Mouse (Mus musculus) kidney, embryonic 16.5 days (tissue): Measurements from ENCODE around the gene Nrxn3. TPM values are rescaled to one million over a fixed set of nuclear protein-coding genes. Genes with fewer than 3 reads are reported as not detected.

ENCODE experiments used
- ATAC-seq: fragments of 200-750 bp; cut with Nextera tagmentation; 2 replicates; pipeline ENCODE4 v1.8.0; 2017; ENCODE audit warnings: moderate TSS enrichment; ENCODE audit not compliant: low FRiP score, low TSS enrichment
- H3K27ac ChIP-seq: fragments of 300-500 bp; sonication (generic); 2 replicates; pipeline ENCODE4 v1.5.1; 2014; ENCODE audit warnings: low read length
- H3K27me3 ChIP-seq: fragments of 300-500 bp; sonication (generic); 2 replicates; pipeline ENCODE4 v1.6.1; 2014; ENCODE audit warnings: low read length, control low read depth, mixed read lengths; ENCODE audit not compliant: insufficient read depth
- H3K36me3 ChIP-seq: fragments of 300-500 bp; sonication (generic); 2 replicates; pipeline ENCODE4 v1.6.1; 2014; ENCODE audit warnings: low read length, control low read depth, mixed read lengths; ENCODE audit not compliant: insufficient read depth
- H3K4me1 ChIP-seq: fragments of 300-500 bp; sonication (generic); 2 replicates; pipeline ENCODE4 v1.6.1; 2014; ENCODE audit warnings: low read length, control low read depth, mixed read lengths; ENCODE audit not compliant: insufficient read depth
- H3K4me2 ChIP-seq: fragments of 300-500 bp; sonication (generic); replicated peaks from 2 replicates; pipeline ENCODE4 v1.6.1; 2014; ENCODE audit warnings: low read depth, low read length
- H3K4me3 ChIP-seq: fragments of 300-500 bp; sonication (generic); 2 replicates; pipeline ENCODE4 v1.5.1; 2014; ENCODE audit warnings: mild to moderate bottlenecking, low read length
- H3K9ac ChIP-seq: fragments of 300-500 bp; sonication (generic); replicated peaks from 2 replicates; pipeline ENCODE4 v1.6.1; 2014; ENCODE audit warnings: low read length
- H3K9me3 ChIP-seq: fragments of 300-500 bp; sonication (generic); 2 replicates; pipeline ENCODE4 v1.6.1; 2016; ENCODE audit warnings: low read length, control low read depth
- WGBS: fragments of 180-500 bp; shearing (Covaris S2); extraction: QIAGEN DNeasy Blood & Tissue Kit; methylation state at CpG from one replicate; pipeline ENCODE4 v1.1.7; 2014; 5-methylcytosine and 5-hydroxymethylcytosine counted together
- polyA plus RNA-seq: library from polyadenylated mRNA; unstranded; fragments of >200 nt; fragmentation: Nextera tagmentation; extraction: Ambion mirVana; gene quantifications from 2 replicates; pipeline ENCODE4 v1.2.1, GENCODE M21; 2015

Nrxn3 gene
- polyA plus RNA-seq, 1 experiment from 2014 or later, result 5.1 TPM

GRCm38 (mm10) chr12:89722462-89722861 lies 999.8 kb downstream of the Nrxn3 start:
- no peaks in the 10 kb centered on the region for H3K9me3 ChIP-seq
- H3K4me2 ChIP-seq, result no peak overlapping the region
- H3K27me3 ChIP-seq, result no peaks in the 10 kb centered on the region
- WGBS, result 90% methylated on average over 14 of the region's 14 CpGs
- H3K4me1 ChIP-seq, result no peaks in the 10 kb centered on the region
- no peak for ATAC-seq
- no peak overlapping the region for H3K9ac ChIP-seq
- H3K4me3 ChIP-seq, result no peak overlapping the region
- no peaks in the 10 kb centered on the region for H3K36me3 ChIP-seq
- H3K27ac ChIP-seq, result no peak overlapping the region

GRCm38 (mm10) chr12:89724048-89724447 lies 1001.4 kb downstream of the Nrxn3 start:
- H3K4me1 ChIP-seq, result no peaks in the 10 kb centered on the region
- no peaks in the 10 kb centered on the region for H3K9me3 ChIP-seq
- no peaks in the 10 kb centered on the region for H3K27me3 ChIP-seq
- no peak overlapping the region for H3K27ac ChIP-seq
- WGBS, result 65% methylated on average over 3 of the region's 3 CpGs
- H3K36me3 ChIP-seq, result no peaks in the 10 kb centered on the region
- H3K4me2 ChIP-seq, result no peak overlapping the region
- no peak for ATAC-seq
- no peak overlapping the region for H3K4me3 ChIP-seq
- no peak overlapping the region for H3K9ac ChIP-seq

- Histone ChIP-seq H3K9ac (no peak overlapping the region), H3K27me3 (no peaks in the 10 kb centered on the region), H3K4me3 (no peak overlapping the region), H3K36me3 (no peaks in the 10 kb centered on the region), H3K4me2 (no peak overlapping the region), H3K9me3 (no peaks in the 10 kb centered on the region), H3K4me1 (no peaks in the 10 kb centered on the region), H3K27ac (no peak overlapping the region)
- 69% methylated on average over 1 of the region's 1 CpGs for WGBS
- ATAC-seq, result no peak
These were observed 1019.6 kb downstream of the Nrxn3 start for GRCm38 (mm10) chr12:89742326-89742725.

GRCm38 (mm10) chr12:89742796-89743195 lies 1020.1 kb downstream of the Nrxn3 start:
- ATAC-seq, result no peak
- WGBS, result 84% methylated on average over 2 of the region's 2 CpGs

GRCm38 (mm10) chr12:89764191-89765082 lies 1041.8 kb downstream of the Nrxn3 start:
- Histone ChIP-seq H3K4me1 (no peaks in the 10 kb centered on the region), H3K4me2 (no peak overlapping the region), H3K27me3 (no peaks in the 10 kb centered on the region), H3K4me3 (no peak overlapping the region), H3K27ac (no peak overlapping the region), H3K9me3 (no peaks in the 10 kb centered on the region), H3K36me3 (no peaks in the 10 kb centered on the region), H3K9ac (no peak overlapping the region)
- 33% methylated on average over 10 of the region's 10 CpGs for WGBS
- peak; percentile 42; the same call in 1 of the 2 replicates for ATAC-seq

More at GRCm38 (mm10) chr12:89742796-89743195, 1020.1 kb downstream of the Nrxn3 start:
- Histone ChIP-seq H3K27me3 (no peaks in the 10 kb centered on the region), H3K4me2 (no peak overlapping the region), H3K9me3 (no peaks in the 10 kb centered on the region), H3K36me3 (no peaks in the 10 kb centered on the region), H3K4me3 (no peak overlapping the region), H3K27ac (no peak overlapping the region), H3K4me1 (no peaks in the 10 kb centered on the region), H3K9ac (no peak overlapping the region)

GRCm38 (mm10) chr12:89765179-89765578 lies 1042.5 kb downstream of the Nrxn3 start:
- no peak for ATAC-seq
- H3K27me3 ChIP-seq, result no peaks in the 10 kb centered on the region
- no peaks in the 10 kb centered on the region for H3K9me3 ChIP-seq
- H3K27ac ChIP-seq, result no peak overlapping the region
- no peak overlapping the region for H3K4me2 ChIP-seq
- H3K4me3 ChIP-seq, result no peak overlapping the region
- H3K4me1 ChIP-seq, result no peaks in the 10 kb centered on the region
- H3K9ac ChIP-seq, result no peak overlapping the region
- no peaks in the 10 kb centered on the region for H3K36me3 ChIP-seq
- WGBS, result 80% methylated on average over 2 of the region's 2 CpGs

GRCm38 (mm10) chr12:89788794-89789193 lies 1066.1 kb downstream of the Nrxn3 start:
- no peak for ATAC-seq
- Histone ChIP-seq H3K9me3 (no peaks in the 10 kb centered on the region), H3K4me3 (no peak overlapping the region), H3K9ac (no peak overlapping the region), H3K4me2 (no peak overlapping the region), H3K36me3 (no peaks in the 10 kb centered on the region), H3K27ac (no peak overlapping the region), H3K27me3 (no peaks in the 10 kb centered on the region), H3K4me1 (no peaks in the 10 kb centered on the region)
- WGBS, result 84% methylated on average over 3 of the region's 3 CpGs

GRCm38 (mm10) chr12:89789981-89790380 lies 1067.3 kb downstream of the Nrxn3 start:
- no peak overlapping the region for H3K9ac ChIP-seq

GRCm38 (mm10) chr12:89791829-89792228 lies 1069.2 kb downstream of the Nrxn3 start:
- Histone ChIP-seq H3K9ac (no peak overlapping the region), H3K4me2 (no peak overlapping the region), H3K36me3 (no peaks in the 10 kb centered on the region), H3K27me3 (no peaks in the 10 kb centered on the region), H3K27ac (no peak overlapping the region), H3K4me1 (no peaks in the 10 kb centered on the region), H3K9me3 (no peaks in the 10 kb centered on the region), H3K4me3 (no peak overlapping the region)
- 85% methylated on average over 3 of the region's 3 CpGs for WGBS
- no peak for ATAC-seq

More at GRCm38 (mm10) chr12:89789981-89790380, 1067.3 kb downstream of the Nrxn3 start:
- no peak overlapping the region for H3K27ac ChIP-seq
- ATAC-seq, result no peak
- no peaks in the 10 kb centered on the region for H3K36me3 ChIP-seq
- 72% methylated on average over 1 of the region's 1 CpGs for WGBS
- H3K27me3 ChIP-seq, result no peaks in the 10 kb centered on the region
- H3K4me1 ChIP-seq, result no peaks in the 10 kb centered on the region
- no peak overlapping the region for H3K4me2 ChIP-seq
- no peak overlapping the region for H3K4me3 ChIP-seq
- H3K9me3 ChIP-seq, result no peaks in the 10 kb centered on the region

GRCm38 (mm10) chr12:89794741-89795140 lies 1072.1 kb downstream of the Nrxn3 start:
- Histone ChIP-seq H3K9ac (no peak overlapping the region), H3K27me3 (no peaks in the 10 kb centered on the region), H3K27ac (no peak overlapping the region), H3K36me3 (no peaks in the 10 kb centered on the region), H3K4me2 (no peak overlapping the region), H3K4me3 (no peak overlapping the region), H3K9me3 (no peaks in the 10 kb centered on the region), H3K4me1 (no peaks in the 10 kb centered on the region)
- no peak for ATAC-seq
- WGBS, result 80% methylated on average over 6 of the region's 6 CpGs
